Mouse (Mus musculus) midbrain, embryonic 14.5 days (tissue): ENCODE measurements around the gene Ccl21b. TPM values are rescaled to one million over a fixed set of nuclear protein-coding genes. Genes with fewer than 3 reads are reported as not detected.
"Not testable (repeated sequence)": the region's sequence is repeated elsewhere in the genome, so short reads cannot be mapped to it uniquely, and the experiment has no call there.

ENCODE experiments used
- ATAC-seq: fragments of 200-750 bp; cut with Nextera tagmentation; 2 replicates; pipeline ENCODE4 v1.8.0; 2017; ENCODE audit warnings: moderate number of reproducible peaks, moderate library complexity; ENCODE audit not compliant: low FRiP score, low TSS enrichment
- DNase-seq: peaks from one replicate; pipeline ENCODE4 v3.0.0-alpha.2; 2015
- H3K27ac ChIP-seq: fragments of 300-500 bp; sonication (generic); replicated peaks from 2 replicates; pipeline ENCODE4 v1.5.1; 2014; ENCODE audit warnings: mild to moderate bottlenecking, low read depth, low read length, moderate library complexity
- H3K27me3 ChIP-seq: fragments of 300-500 bp; sonication (generic); 2 replicates; pipeline ENCODE4 v1.6.1; 2014; ENCODE audit warnings: low read length, control low read depth, mixed read lengths; ENCODE audit not compliant: control insufficient read depth, insufficient read depth
- H3K36me3 ChIP-seq: fragments of 300-500 bp; sonication (generic); 2 replicates; pipeline ENCODE4 v1.6.1; 2014; ENCODE audit warnings: low read length, control low read depth; ENCODE audit not compliant: control insufficient read depth, insufficient read depth
- H3K4me1 ChIP-seq: fragments of 300-500 bp; sonication (generic); 2 replicates; pipeline ENCODE4 v1.6.1; 2014; ENCODE audit warnings: mild to moderate bottlenecking, antibody characterized with exemption, low read length, control low read depth; ENCODE audit not compliant: control insufficient read depth, insufficient read depth
- H3K4me2 ChIP-seq: fragments of 300-500 bp; sonication (generic); 2 replicates; pipeline ENCODE4 v1.6.1; 2014; ENCODE audit warnings: mild to moderate bottlenecking, low read length, moderate library complexity
- H3K4me3 ChIP-seq: fragments of 300-500 bp; sonication (generic); replicated peaks from 2 replicates; pipeline ENCODE4 v1.5.1; 2014; ENCODE audit warnings: low read depth, low read length
- H3K9ac ChIP-seq: fragments of 300-500 bp; sonication (generic); replicated peaks from 2 replicates; pipeline ENCODE4 v1.6.1; 2014; ENCODE audit warnings: mild to moderate bottlenecking, low read length, moderate library complexity
- H3K9me3 ChIP-seq: fragments of 300-500 bp; sonication (generic); 2 replicates; pipeline ENCODE4 v1.6.1; 2016; ENCODE audit warnings: low read length, control low read depth, mixed read lengths; ENCODE audit not compliant: control insufficient read depth
- WGBS: fragments of 180-500 bp; shearing (Covaris S2); extraction: QIAGEN DNeasy Blood & Tissue Kit; methylation state at CpG from one replicate; pipeline ENCODE4 v1.1.7; 2014; 5-methylcytosine and 5-hydroxymethylcytosine counted together
- polyA plus RNA-seq: library from polyadenylated mRNA; unstranded; fragments of >200 nt; fragmentation: Nextera tagmentation; extraction: Ambion mirVana; gene quantifications from 2 replicates; pipeline ENCODE4 v1.2.1, GENCODE M21; 2014

Ccl21b gene
- polyA plus RNA-seq = not detected in 2 replicates

DNA sequence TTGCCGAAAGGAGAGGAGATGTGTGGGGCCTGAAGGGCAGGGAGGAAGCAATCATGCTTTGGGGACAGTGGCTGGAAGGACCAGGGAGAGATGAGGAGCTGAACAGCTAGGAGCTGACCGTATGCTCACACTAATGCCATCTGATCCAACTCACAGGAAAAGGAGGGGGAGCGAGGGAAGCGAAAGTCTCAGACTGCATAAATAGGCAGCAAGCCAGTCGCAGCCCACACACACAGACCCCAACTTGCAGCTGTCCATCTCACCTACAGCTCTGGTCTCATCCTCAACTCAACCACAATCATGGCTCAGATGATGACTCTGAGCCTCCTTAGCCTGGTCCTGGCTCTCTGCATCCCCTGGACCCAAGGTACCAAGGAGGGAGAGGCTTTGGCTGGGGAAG, at the start of gene Ccl21b:
Gene Ccl21b, plus strand, starts transcription at position 301 of the 400 bp plus-strand sequence.
- DNase-seq, H3K27me3 ChIP-seq, H3K9ac ChIP-seq, ATAC-seq, H3K27ac ChIP-seq, H3K36me3 ChIP-seq, H3K4me3 ChIP-seq, H3K4me2 ChIP-seq, H3K9me3 ChIP-seq, H3K4me1 ChIP-seq: not testable (repeated sequence)
- WGBS = no CpG with 5 or more reads among the region's 5 CpGs

DNA sequence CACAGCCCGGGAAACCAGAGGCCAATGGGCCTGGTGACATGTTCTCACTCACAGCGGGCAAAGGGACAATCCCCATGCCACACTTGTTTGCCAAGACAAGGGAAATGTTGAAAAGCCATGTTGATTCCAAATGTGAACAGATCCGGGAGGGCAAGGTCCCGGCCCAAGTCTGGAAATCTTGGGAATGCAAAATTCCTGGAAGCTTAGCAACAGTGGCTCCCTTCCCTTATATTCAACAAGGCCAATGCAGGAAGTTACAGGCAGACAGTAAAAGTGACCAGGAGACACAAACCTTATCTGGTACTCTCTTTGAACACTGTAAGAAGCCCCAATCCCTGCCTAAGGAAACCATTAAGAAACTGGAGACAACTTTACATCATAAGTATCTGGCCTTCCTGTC, 15.2 kb upstream of the Ccl21b start, which contains the start of gene Gm10600:
Gene Gm10600, plus strand, starts transcription at position 301 of the 400 bp plus-strand sequence.
- H3K27ac ChIP-seq, H3K4me3 ChIP-seq, H3K9me3 ChIP-seq, H3K27me3 ChIP-seq, ATAC-seq, H3K36me3 ChIP-seq, H3K9ac ChIP-seq, H3K4me1 ChIP-seq, H3K4me2 ChIP-seq, DNase-seq: not testable (repeated sequence)
- no CpG with 5 or more reads among the region's 4 CpGs for WGBS

DNA sequence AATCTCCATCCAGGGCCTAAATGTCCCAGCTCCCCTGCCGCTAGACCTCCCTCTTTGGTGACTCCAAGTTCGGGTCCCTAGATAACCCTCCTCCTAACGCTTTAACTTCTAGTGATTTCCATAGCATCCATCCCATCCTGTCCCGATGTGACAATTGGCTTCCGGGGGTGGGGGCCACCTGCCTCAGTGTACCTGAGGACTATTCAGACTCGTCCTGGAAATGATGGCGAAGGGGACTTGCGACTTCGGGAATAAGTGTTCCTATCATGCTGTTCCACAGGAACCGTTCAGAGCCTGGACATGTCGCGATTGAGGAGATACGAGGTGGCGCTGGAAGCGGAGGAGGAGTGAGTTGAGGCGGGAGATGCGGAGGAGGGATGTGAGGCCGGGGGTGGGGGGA, 38.4 kb downstream of the Ccl21b start, which contains the start of gene Gm21953:
Gene Gm21953, plus strand, starts transcription at position 301 of the 400 bp plus-strand sequence.
- no CpG with 5 or more reads among the region's 18 CpGs for whole genome bisulfite sequencing

More for the DNA sequence above, 38.4 kb downstream of the Ccl21b start, which contains the start of gene Gm21953:
- H3K36me3 ChIP-seq, H3K9ac ChIP-seq, DNase-seq, H3K4me3 ChIP-seq, H3K9me3 ChIP-seq, H3K4me1 ChIP-seq, ATAC-seq, H3K27me3 ChIP-seq, H3K4me2 ChIP-seq, H3K27ac ChIP-seq: not testable (repeated sequence)

Other genes starting within 250 kb of the Ccl21b start
- gene Gm21093, start 221.0 kb upstream of the Ccl21b start, polyA plus RNA-seq = 0.91 and 2.6 TPM in 2 replicates
- not detected in 2 replicates for gene Gm3893, start 164.6 kb upstream of the Ccl21b start, polyA plus RNA-seq
- not detected in 2 replicates for gene Gm13304, start 140.9 kb upstream of the Ccl21b start, polyA plus RNA-seq
- gene Gm13306, start 102.3 kb upstream of the Ccl21b start, polyA plus RNA-seq = 2.0 and 4.3 TPM in 2 replicates
- 0.30 TPM in 1 of 2 replicates, not detected in the other for gene Gm13305, start 87.2 kb upstream of the Ccl21b start, polyA plus RNA-seq
- not detected in 2 replicates for gene Gm10600, start 15.1 kb upstream of the Ccl21b start, polyA plus RNA-seq
- gene Gm21953, start 38.5 kb downstream of the Ccl21b start, polyA plus RNA-seq = not detected in 2 replicates
- not detected in 2 replicates for gene Fam205a3, start 62.6 kb downstream of the Ccl21b start, polyA plus RNA-seq
- gene Gm21586, start 183.6 kb downstream of the Ccl21b start, polyA plus RNA-seq = not detected in 2 replicates
- gene Gm2163, start 211.0 kb downstream of the Ccl21b start, polyA plus RNA-seq = 0.13 and 0.62 TPM in 2 replicates